Mouse (Mus musculus) stomach, embryonic 15.5 days (tissue): ENCODE results near the gene Klf9. TPM values are rescaled to one million over a fixed set of nuclear protein-coding genes. Genes with fewer than 3 reads are reported as not detected.
"Not testable (repeated sequence)": the region's sequence is repeated elsewhere in the genome, so short reads cannot be mapped to it uniquely, and the experiment has no call there.

Source experiments
- ATAC-seq: fragments of 200-750 bp; cut with Nextera tagmentation; 2 replicates; pipeline ENCODE4 v1.8.0; 2017; ENCODE audit warnings: low read depth, moderate number of reproducible peaks, moderate TSS enrichment; ENCODE audit not compliant: insufficient read depth, low FRiP score
- H3K27ac ChIP-seq: fragments of 300-500 bp; sonication (generic); 2 replicates; pipeline ENCODE4 v1.5.1; 2015; ENCODE audit warnings: mild to moderate bottlenecking, inconsistent platforms
- H3K27me3 ChIP-seq: fragments of 300-500 bp; sonication (generic); replicated peaks from 2 replicates; pipeline ENCODE4 v1.6.1; 2015; ENCODE audit warnings: inconsistent platforms
- H3K36me3 ChIP-seq: fragments of 300-500 bp; sonication (generic); 2 replicates; pipeline ENCODE4 v1.6.1; 2015; ENCODE audit warnings: inconsistent platforms
- H3K4me1 ChIP-seq: fragments of 300-500 bp; sonication (generic); 2 replicates; pipeline ENCODE4 v1.6.1; 2015; ENCODE audit warnings: inconsistent platforms
- H3K4me2 ChIP-seq: fragments of 300-500 bp; sonication (generic); 2 replicates; pipeline ENCODE4 v1.6.1; 2015; ENCODE audit warnings: mild to moderate bottlenecking, inconsistent platforms
- H3K4me3 ChIP-seq: fragments of 300-500 bp; sonication (generic); replicated peaks from 2 replicates; pipeline ENCODE4 v1.5.1; 2015; ENCODE audit warnings: inconsistent platforms
- H3K9ac ChIP-seq: fragments of 300-500 bp; sonication (generic); 2 replicates; pipeline ENCODE4 v1.6.1; 2015; ENCODE audit warnings: inconsistent platforms
- H3K9me3 ChIP-seq: fragments of 300-500 bp; sonication (generic); 2 replicates; pipeline ENCODE4 v1.6.1; 2016; ENCODE audit warnings: inconsistent platforms
- WGBS: fragments of 180-500 bp; shearing (Covaris S2); methylation state at CpG from one replicate; pipeline ENCODE4 v1.1.7; 2015; 5-methylcytosine and 5-hydroxymethylcytosine counted together
- polyA plus RNA-seq: library from polyadenylated mRNA; unstranded; fragments of >200 nt; fragmentation: Nextera tagmentation; extraction: Ambion mirVana; gene quantifications from 2 replicates; pipeline ENCODE4 v1.2.1, GENCODE M21; 2015

Gene Klf9
- polyA plus RNA-seq, 1 experiment from 2014 or later, result 8.1 TPM

DNA sequence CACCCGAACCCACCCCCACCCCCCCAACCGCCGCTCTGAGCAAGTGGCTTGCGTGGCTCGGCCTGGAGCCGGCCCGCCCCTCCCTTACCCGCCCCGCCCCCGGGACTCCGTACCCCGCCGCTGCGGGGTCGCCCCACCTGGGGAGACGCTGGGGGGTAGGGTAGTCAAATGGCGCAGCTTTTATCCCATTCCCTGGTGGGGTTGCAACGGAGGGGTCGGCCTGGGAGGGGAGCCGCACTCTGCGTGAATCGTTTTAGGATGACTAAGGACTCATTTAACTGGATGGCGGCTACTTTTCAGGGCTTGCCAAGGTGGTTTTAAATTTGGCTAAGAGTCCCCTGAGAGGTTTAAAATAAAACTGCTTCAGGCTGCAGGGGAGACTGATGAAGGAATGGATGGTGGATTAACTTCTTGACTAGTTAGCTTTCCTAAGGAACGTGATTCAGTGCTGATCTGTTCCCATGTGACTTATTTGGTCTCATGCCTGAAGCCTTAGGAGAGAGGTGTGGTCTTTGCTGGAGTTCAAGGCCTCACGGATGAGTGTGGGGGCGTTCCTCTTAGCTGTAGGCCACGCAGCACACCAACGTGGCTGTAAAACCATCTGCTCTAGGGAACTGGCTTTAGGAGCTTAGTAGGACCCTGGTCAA, 1.5 kb downstream of the Klf9 start:
- Histone ChIP-seq H3K27ac (no peak overlapping the region), H3K9me3 (no peaks in the 10 kb centered on the region), H3K27me3 (no peaks in the 10 kb centered on the region; the same call in 1 of the 2 replicates), H3K4me2 (peak overlapping the region; percentile 82), H3K4me3 (peak overlapping the region; percentile 56), H3K36me3 (no peaks in the 10 kb centered on the region), H3K9ac (peak overlapping the region; percentile 7; the same call in 1 of the 2 replicates), H3K4me1 (0 out of 2 replicates have a peak, but pooled peaks cover 7% of the 10 kb centered on the region)
- 6% methylated on average over 28 of the region's 28 CpGs for WGBS
- no peak for ATAC-seq

DNA sequence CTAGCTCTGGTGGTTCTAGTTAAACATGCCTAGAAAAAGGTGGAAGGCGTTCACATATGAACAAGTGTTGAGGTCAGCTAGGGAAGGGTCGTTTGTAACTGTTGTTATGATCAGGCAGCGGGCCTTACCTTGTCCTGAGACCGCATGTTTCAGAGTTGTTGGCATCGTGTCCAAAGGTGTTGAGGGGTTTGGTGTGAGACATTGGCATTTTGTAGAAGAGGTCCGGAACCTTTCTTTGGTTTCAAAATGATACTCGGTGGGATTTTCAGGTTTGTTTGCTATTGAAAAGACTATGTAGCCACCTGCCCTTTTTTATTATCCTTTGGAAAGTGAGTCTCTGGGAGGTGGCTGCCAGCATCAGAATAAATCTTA, 2.0 kb downstream of the Klf9 start:
- Histone ChIP-seq H3K36me3 (no peaks in the 10 kb centered on the region), H3K27me3 (no peaks in the 10 kb centered on the region; the same call in 1 of the 2 replicates), H3K9ac (no peak overlapping the region), H3K4me3 (peak overlapping the region; percentile 56), H3K4me1 (0 out of 2 replicates have a peak, but pooled peaks cover 7% of the 10 kb centered on the region), H3K9me3 (no peaks in the 10 kb centered on the region), H3K27ac (no peak overlapping the region), H3K4me2 (peak overlapping the region; percentile 82)
- 65% methylated on average over 7 of the region's 7 CpGs for WGBS
- no peak for ATAC-seq

GRCm38 (mm10) chr19:23143541-23143940, 2.5 kb downstream of the Klf9 start:
- Histone ChIP-seq H3K9ac (no peak overlapping the region), H3K4me2 (peak overlapping the region; percentile 82), H3K27me3 (no peaks in the 10 kb centered on the region), H3K9me3 (no peaks in the 10 kb centered on the region), H3K27ac (no peak overlapping the region), H3K4me1 (0 out of 2 replicates have a peak, but pooled peaks cover 7% of the 10 kb centered on the region), H3K4me3 (no peak overlapping the region), H3K36me3 (no peaks in the 10 kb centered on the region)
- ATAC-seq, result no peak
- whole genome bisulfite sequencing, result 86% methylated on average over 8 of the region's 8 CpGs

DNA sequence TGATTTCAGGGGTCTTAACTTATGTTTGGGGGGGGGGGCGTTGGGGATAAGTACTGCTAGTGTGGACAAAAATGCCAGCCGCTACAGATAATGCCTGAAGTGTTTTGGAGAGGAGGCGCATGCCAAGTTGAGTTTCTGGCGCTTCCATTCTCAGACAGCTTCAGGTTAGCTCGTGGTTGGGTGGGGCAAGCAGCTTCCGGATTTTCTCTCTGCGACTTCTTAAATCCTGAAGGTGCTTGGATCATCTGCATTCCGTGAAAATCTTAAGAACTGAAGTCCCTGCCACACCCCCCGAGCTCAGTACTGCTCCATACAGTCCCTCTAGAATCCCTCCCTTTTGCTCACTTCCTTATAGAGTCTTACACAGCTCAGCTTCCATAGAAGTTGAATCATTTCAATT, 3.0 kb downstream of the Klf9 start:
- no peak for ATAC-seq
- no peaks in the 10 kb centered on the region for H3K27me3 ChIP-seq
- WGBS, result 56% methylated on average over 9 of the region's 9 CpGs
- H3K36me3 ChIP-seq, result no peaks in the 10 kb centered on the region
- H3K27ac ChIP-seq, result no peak overlapping the region
- no peak overlapping the region for H3K4me3 ChIP-seq
- H3K9ac ChIP-seq, result no peak overlapping the region
- H3K9me3 ChIP-seq, result no peaks in the 10 kb centered on the region
- 0 out of 2 replicates have a peak, but pooled peaks cover 7% of the 10 kb centered on the region for H3K4me1 ChIP-seq
- peak overlapping the region; percentile 4; the same call in 1 of the 2 replicates for H3K4me2 ChIP-seq

GRCm38 (mm10) chr19:23145146-23145545, 4.1 kb downstream of the Klf9 start:
- Histone ChIP-seq H3K4me2 (no peak overlapping the region), H3K27ac (no peak overlapping the region), H3K27me3 (no peaks in the 10 kb centered on the region), H3K4me3 (no peak overlapping the region), H3K4me1 (0 out of 2 replicates have a peak, but pooled peaks cover 5% of the 10 kb centered on the region), H3K9ac (no peak overlapping the region), H3K36me3 (no peaks in the 10 kb centered on the region), H3K9me3 (no peaks in the 10 kb centered on the region)
- WGBS, result 71% methylated on average over 3 of the region's 3 CpGs
- ATAC-seq, result no peak

DNA sequence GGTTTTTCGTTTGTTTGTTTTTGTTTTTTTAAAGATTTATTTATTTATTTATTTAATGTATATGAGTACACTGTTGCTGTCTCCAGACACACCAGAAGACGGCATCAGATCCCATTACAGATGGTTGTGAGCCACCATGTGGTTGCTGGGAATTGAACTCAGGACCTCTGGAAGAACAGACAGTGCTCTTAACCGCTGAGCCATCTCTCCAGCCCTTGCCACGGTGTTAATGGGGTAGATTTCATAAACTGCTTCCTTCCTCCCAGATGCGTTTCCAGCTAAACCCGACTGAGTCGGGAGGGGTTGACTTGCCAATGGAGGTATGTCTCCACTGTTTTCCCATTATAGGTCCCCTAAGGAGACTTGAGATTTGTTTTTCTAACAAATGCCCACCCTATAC, 4.5 kb downstream of the Klf9 start:
- H3K36me3 ChIP-seq, H3K27me3 ChIP-seq, H3K9ac ChIP-seq, H3K4me3 ChIP-seq, H3K27ac ChIP-seq, H3K4me2 ChIP-seq, H3K4me1 ChIP-seq, H3K9me3 ChIP-seq, ATAC-seq: not testable (repeated sequence)
- 85% methylated on average over 7 of the region's 7 CpGs for WGBS

DNA sequence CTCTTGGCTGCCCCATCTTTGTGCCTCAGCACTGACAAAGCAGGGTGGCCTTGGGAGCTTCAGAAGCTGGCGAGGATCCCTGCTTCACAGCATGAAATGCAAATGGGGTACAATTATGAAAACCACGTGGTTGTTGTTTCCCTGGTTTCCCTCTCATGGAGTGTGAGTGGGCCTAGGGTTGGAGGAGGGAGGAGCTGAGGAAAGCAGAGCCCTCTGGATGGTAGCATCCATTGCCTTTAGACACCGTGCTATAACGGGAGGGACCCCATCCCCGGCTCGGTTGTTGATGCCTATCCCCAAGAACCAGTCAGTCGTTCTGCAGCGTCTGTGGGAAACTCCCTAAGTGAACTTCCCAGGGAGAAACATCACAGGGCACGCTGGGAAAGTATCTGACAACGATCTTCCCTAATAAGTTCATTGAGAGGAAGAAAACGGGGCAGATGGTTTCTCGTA, 5.4 kb downstream of the Klf9 start:
- no peaks in the 10 kb centered on the region for H3K36me3 ChIP-seq
- WGBS, result 78% methylated on average over 12 of the region's 12 CpGs
- H3K9ac ChIP-seq, result no peak overlapping the region
- H3K4me2 ChIP-seq, result no peak overlapping the region
- H3K4me3 ChIP-seq, result no peak overlapping the region
- H3K27me3 ChIP-seq, result no peaks in the 10 kb centered on the region
- no peak overlapping the region for H3K27ac ChIP-seq
- no peaks in the 10 kb centered on the region for H3K9me3 ChIP-seq
- no peak for ATAC-seq
- 0 out of 2 replicates have a peak, but pooled peaks cover 6% of the 10 kb centered on the region for H3K4me1 ChIP-seq

- no peak overlapping the region for H3K27ac ChIP-seq
- H3K27me3 ChIP-seq, result no peaks in the 10 kb centered on the region
- ATAC-seq, result no peak
- WGBS, result 71% methylated on average over 15 of the region's 15 CpGs
- H3K4me1 ChIP-seq, result peaks cover 7% of the 10 kb centered on the region; the same call in 1 of the 2 replicates
- H3K4me3 ChIP-seq, result no peak overlapping the region
- no peak overlapping the region for H3K9ac ChIP-seq
- H3K9me3 ChIP-seq, result no peaks in the 10 kb centered on the region
- no peak overlapping the region for H3K4me2 ChIP-seq
- H3K36me3 ChIP-seq, result no peaks in the 10 kb centered on the region
Measured at GRCm38 (mm10) chr19:23147026-23147966, 6.3 kb downstream of the Klf9 start.

- H3K4me2 ChIP-seq, result no peak overlapping the region
- H3K4me3 ChIP-seq, result no peak overlapping the region
- WGBS, result 77% methylated on average over 7 of the region's 7 CpGs
- H3K9ac ChIP-seq, result no peak overlapping the region
- no peak overlapping the region for H3K27ac ChIP-seq
- no peaks in the 10 kb centered on the region for H3K9me3 ChIP-seq
- ATAC-seq, result no peak
- H3K27me3 ChIP-seq, result no peaks in the 10 kb centered on the region
- no peaks in the 10 kb centered on the region for H3K36me3 ChIP-seq
- peaks cover 2% of the 10 kb centered on the region; the same call in 1 of the 2 replicates for H3K4me1 ChIP-seq
Measured at GRCm38 (mm10) chr19:23149465-23150410, 8.7 kb downstream of the Klf9 start.

GRCm38 (mm10) chr19:23150556-23151265, 9.7 kb downstream of the Klf9 start:
- WGBS, result 82% methylated on average over 14 of the region's 14 CpGs
- H3K4me1 ChIP-seq, result peaks cover 2% of the 10 kb centered on the region; the same call in 1 of the 2 replicates

More at GRCm38 (mm10) chr19:23150556-23151265, 9.7 kb downstream of the Klf9 start:
- Histone ChIP-seq H3K36me3 (no peaks in the 10 kb centered on the region), H3K4me2 (no peak overlapping the region), H3K27me3 (no peaks in the 10 kb centered on the region), H3K4me3 (no peak overlapping the region), H3K27ac (no peak overlapping the region), H3K9ac (no peak overlapping the region), H3K9me3 (no peaks in the 10 kb centered on the region)
- ATAC-seq, result no peak
